Mouse (Mus musculus) testis, adult 2 months (tissue): ENCODE results near the gene Cldn18.

ENCODE experiments used
- CTCF ChIP-seq: fragments of 200-500 bp; IDR thresholded peaks from 2 replicates; pipeline ENCODE4 v1.5.1; 2012; ENCODE audit warnings: low read depth, mild to moderate bottlenecking, inconsistent platforms, low read length, moderate library complexity; ENCODE audit not compliant: control insufficient read depth, insufficient read depth, insufficient replicate concordance
- POLR2A ChIP-seq: fragments of 200-500 bp; IDR thresholded peaks from 2 replicates; pipeline ENCODE4 v1.6.1; 2012; ENCODE audit warnings: low read depth, mild to moderate bottlenecking, inconsistent platforms, low read length, moderate library complexity; ENCODE audit not compliant: control insufficient read depth

DNA sequence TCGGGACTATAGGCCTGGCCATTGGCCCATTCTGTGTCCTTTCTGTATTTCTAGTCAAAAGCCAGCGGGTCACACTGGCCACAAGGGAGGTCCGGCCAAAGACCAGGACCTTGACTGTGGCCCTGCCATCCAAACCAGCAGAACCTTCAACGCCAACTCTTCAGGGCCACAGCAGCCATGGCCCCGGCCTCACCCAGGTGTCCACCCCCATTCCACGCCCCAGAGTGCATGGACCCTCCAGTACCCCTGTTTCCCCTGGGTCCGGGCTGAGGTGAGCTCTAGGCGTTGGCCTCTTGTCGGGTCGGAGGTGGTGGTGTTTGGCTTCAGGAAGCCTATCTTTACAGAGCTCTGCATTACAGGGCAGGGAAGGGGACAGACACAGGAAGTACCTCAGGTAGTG, 54.2 kb downstream of the Cldn18 start:
- TF ChIP-seq CTCF (no peak), POLR2A (no peak)
